Mouse (Mus musculus): ENCODE measurements around the gene Tspan18.
A peak's percentile ranks its signal among the peaks of the same experiment; 100 is the strongest.

The Tspan18 gene

DNA sequence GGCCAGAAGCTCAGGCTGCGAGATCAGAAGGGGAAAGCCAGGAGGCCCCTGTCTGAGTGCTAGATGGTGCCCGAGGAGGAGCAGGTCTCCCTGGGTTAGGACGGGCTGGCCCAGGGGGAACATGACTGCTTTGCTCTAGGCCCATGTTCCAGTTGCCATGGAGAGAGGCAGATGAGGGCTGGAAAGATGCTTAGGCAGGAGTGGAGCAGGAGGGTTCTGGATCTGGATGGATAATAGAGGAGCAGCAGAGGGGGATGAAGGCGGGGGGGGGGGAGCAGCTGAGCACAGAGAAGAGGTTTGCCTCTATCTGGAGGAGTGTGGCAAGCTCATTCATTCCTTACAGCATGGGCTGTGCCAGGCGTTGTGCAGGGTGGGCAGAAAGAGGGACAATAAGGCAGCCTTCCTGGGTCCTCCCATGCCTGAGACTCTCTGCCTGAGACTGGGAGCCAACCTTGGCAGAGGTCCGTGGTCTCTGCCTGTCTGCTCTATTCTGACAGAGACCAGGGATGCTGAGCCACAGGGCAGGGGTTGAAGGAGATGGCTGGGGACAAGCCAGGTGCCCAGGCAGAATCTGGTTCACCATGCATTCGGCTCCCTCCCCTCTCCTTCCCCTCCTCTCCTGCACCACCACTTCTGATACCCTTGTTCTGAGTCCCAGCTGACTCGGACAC, 77.4 kb downstream of the Tspan18 start:
- DNase-seq, result no peak

DNA sequence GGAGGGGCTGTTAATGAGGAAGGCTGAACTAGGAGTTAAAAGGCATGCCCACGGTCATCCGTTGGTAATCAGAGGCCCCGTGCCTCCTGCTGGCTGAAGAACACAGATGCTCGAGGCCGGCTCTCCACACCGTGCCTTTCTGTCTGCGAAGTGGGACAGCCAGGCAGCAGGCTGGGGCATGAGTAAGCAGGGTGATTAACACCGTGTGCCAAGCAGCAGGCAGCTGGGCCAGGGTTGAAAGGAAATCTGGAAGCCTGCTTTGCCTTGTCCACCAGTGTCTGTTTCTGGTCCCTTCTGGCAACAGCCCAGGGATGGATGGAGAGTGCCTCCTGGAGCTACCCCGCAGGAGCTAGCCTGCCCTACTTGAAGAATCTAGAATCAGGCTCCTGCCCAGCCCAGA, 81.9 kb downstream of the Tspan18 start:
- DNase-seq, result no peak

DNA sequence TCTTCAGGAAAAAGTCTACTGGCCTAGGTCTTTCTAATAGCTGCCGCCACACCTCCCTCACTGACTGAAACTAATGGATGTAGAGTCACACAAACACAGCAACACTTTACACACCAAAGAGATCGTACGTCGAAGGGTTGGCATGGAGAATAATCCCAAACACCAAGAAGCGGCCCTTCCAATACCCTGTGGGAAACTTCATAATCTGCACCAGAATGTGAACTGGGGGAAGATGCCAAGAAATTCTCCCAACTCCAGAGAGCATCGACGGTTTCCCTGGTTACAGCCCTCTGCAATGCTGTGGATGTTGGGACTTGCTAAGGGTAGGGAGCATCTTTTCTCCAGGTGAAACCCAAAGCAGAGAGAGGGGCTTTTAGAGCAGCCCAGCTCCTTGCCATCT, 83.7 kb downstream of the Tspan18 start:
- DNase-seq, result no peak

DNA sequence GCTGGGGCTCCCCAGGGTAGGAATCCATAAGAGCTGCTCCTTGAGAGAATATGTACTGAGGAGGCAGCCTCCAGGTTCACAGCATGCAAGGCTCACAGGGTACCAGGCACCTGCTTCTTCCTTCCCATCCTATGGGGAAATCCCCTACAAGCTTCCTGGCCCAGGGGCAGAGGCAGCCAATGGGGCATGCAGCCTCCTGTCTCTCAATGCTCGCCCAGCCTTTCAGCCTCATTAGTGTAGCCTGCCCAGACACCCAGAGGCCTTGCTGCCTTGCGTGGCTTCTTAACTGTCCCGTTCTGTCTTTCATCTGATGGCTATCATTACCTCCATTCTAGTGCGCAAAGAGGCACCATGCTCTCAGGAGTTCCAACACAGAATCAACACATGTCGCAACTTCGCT, 85.2 kb downstream of the Tspan18 start:
- no peak for DNase-seq

DNA sequence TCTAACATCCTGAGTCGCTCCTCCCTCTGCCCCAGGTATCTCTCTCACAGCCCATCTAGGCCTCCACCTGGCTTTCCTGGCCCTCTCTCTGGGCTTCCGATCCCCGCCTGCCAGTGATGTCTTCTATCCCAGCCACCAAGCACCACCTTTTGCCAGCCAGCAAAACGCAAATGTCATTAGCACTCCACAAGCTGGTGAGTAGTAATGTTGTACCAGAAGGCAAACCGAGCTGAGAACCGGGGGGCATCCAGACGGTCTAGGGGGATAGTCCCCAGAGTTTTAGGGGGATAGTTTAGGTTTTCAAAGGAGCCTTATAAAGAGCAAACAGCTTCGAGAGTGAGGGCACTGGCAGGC, 90.2 kb downstream of the Tspan18 start:
- no peak for DNase-seq

DNA sequence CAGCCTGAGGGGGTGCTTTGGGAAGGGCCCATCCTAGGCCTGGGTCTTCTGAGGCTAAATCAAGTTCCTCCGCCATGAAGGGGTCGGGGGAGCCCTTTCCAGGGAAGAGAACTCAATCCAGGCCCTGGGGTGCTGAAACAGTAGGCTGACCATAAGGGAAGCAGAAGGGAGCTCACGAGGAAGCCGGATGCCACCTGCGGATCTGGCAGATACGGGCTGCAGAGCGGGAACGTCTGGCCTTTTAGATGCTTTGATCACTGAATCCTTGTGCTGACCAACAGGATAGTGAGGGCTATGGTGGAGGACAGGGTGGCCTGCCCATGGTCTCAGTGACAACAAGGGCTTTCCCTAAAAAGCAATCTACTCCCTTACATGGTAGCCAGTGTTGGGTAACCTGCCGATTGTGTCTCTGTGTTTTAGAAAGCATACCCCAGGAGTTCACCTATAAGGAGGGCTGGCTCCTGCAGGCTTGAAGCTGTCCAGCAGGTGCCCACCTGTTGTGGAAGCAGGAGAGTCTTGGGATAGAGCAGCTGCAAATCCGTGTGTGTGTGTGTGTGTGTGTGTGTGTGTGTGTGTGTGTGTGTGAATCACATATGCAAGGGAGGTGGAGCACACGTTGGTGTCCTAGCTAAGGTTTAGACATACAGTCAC, 90.7 kb downstream of the Tspan18 start:
- no peak for DNase-seq

DNA sequence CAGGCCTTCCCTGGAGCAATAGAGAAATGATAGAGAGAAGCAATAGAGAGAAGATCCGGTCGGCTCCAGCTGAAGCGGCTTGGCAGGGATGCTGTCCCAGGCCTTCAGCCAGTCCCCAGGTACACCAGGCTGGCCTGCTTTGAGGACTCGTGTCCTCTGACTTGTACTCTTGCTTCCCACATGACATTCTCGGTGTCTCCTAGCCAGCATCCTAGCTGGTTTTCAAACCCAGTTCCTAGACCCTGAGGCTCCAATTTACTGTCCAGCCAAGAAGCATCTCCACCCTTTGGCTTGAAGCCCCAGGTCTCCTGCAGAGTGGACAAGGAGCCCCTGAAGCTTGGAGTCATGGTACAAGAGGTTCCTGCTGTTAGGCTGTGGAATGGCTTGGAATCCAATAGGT, 92.1 kb downstream of the Tspan18 start:
- no peak for DNase-seq

DNA sequence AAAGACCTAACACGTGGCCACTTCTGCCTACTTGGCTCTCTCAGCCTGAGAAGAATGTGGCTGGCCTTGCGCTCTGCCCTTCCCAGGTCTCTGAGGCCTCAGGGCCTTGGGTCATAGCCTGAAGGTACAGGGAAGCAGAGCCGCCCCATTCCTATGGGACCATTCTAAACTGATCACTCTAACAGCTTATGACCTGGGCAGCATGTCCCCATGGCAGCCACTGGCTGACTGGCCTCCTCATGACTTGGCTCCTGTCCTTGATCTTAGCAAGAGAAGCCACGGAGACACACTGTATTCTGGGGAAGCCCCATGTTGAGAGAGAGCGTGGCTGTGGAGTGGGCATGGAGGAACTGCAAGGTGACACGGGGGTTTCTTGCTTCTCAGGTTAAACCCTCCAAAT, 95.4 kb downstream of the Tspan18 start:
- no peak for DNase-seq

DNA sequence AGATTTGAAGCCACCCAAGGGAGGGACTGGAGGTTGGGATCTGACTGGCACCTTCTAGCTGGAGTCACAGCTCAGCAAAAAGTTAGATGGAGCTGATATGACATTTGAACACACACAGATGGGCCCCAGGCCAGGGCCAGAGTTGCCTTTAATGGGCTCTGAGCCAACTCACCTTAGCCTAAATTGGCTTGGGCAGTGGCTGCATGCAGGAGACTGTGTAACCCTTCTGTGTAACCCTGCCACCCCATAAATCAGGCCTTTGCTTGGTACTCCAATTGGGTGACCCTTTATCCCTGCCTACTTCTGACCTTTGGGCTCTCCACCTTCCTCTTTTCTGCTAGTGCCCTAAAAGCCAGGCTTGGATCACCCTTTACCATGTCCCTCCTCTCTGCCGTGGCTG, 97.2 kb downstream of the Tspan18 start:
- no peak for DNase-seq

DNA sequence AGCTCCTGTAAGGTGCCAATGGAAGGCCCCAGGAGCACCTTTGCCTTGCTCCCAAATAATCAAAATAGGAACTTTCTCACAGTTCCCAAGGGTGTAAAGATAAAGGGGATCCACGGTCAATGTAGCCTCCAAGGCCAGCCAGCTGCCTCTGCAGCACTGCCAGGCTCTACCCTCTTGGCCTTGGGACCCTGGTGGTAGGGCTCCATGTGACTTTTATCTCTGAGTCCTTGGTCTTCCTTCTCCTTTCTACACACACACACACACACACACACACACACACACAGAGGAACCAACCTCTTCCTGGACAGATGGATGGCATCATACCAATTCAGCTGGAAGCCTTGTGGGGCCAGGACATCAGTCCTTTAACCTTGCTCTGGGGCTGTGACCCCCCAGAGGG, 102.2 kb downstream of the Tspan18 start:
- no peak for DNase-seq

DNA sequence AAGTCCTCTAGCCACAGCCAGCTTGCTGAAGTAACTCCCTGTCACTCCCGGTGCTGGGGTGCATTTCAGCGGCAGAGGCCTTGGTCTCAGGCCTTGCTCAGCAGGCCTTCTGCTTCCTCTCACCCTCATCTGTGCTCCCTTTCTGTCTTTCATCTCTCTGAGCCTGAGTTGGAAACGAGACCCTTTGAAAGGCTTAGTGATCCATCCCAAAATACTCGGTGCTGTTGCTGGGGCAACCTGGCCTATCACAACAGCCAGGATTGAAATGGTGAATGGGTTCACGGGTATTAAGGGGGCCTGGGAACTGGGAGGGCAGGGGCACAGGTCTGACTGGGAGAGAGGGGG, 105.9 kb downstream of the Tspan18 start:
- no peak for DNase-seq

DNA sequence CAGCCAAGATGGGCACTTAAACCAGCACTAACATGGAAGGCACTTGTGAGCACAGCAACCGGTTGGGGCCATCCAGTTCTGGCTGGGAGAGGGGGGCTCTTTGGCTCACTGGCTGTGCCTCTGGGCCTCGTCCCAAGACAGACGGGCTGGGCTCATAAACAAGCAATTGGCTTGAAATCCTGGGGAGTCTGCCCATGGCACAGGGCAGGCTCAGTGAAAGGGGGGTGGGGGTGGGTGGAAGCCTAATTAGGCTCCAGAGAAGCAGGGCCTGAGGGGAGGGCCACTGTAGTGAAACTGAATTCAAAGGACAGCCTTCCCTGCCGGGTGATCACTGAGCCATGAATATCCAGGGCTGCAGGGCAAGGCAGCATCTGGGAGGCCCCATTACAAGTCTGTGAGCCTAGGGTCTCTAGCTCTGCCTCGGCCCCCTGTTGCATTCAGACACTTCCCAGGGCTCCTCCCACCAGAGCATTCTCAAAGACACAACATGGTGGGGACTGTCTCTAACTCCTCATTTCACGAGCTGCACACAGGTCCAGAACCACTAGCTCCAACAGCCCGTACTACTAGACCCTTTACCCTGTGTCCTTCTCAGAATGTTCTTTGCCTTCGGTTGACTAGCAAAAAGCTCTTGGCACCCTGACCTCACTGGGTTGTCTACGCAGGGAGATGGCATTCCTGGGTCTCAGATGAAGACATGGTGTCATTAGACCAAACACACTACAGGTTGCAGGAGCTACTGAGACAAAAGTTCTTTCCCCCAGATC, 106.4 kb downstream of the Tspan18 start:
- DNase-seq, result no peak

DNA sequence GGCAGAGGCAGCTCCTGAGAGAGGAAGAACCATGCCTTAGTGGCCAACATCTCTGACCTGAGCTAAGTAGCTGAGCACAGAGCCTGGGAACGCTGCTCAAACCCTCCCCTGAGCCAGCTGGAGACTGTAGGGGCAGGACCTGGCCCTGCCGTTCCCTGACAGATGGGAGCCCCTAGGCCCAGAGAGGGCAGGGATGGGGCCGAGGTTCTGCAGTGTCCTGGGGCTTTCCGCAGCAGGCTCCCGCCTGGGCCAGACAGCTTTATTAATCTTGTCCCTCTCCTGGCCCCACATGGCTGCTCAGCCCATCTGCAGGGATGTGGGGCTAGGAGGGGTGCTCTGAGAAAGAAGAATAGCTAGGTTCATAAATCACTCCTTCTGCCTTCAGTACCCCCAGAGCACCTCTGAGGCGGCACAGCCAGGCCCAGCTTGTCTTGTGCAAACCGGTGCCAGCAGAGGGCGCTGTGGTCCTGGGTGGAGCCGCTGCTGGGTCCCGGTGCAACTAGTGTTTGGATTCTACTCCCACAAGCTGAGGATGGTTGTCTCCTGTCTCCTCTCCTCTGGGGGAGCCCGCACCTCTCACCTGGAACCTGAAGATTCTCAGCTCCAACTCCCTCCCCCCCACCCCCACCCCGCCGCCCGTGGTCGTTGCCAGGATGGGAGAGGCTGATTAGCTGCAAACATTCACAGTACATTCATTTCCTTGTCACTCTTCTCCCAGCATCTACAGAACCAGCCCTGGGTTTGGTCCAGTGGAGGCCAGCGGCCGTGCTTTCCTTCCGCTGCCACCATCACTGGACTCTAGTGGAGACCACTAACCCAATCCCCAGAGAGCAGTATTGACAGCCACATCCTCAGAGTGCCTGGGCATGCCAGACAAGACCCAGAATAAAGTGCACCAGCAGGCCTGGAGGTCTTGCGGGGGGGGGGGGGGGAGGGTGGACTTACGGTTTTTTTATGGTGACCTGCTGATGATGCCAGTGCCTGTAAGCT, 107.4 kb downstream of the Tspan18 start:
- DNase-seq, result peak; percentile 69

DNA sequence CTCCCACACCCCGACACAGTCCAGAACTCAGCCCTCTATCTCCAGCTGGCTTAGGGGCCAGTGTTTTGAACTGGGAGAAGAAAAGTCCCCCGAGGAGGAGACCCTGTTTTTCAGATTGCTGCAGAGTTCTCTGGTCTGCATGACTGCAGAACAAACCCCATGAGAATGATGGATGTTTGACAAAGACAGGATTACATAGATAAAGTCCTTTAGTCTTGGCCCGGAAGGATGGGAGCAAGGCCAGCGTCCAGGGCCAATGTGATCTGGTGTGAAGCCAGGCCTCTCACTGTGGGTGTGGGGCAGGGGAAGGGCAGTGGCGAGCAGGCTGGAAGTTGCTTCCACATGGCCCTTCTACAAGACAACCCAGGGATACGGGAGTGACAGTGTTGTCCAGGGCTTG, 110.8 kb downstream of the Tspan18 start:
- DNase-seq, result no peak

DNA sequence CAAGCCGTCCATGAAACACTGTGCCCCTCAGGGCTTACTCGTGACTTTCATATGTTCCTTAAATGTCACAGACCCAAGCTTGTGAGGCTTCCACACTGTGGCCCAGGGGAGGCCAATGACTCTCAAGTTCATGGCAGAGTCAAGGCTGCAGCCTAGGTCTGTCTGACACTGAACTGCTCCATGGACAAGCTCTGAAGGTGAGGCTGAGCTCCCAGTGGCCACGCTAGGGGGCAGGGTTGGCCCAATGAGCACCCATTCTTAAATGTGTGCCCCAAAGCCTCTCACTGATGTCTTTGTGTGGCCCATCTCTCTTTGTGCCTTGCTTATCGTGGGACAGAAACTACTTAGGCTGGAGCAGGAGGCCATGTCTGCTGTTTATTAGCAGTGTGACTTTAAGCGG, 113.9 kb downstream of the Tspan18 start:
- DNase-seq, result no peak

DNA sequence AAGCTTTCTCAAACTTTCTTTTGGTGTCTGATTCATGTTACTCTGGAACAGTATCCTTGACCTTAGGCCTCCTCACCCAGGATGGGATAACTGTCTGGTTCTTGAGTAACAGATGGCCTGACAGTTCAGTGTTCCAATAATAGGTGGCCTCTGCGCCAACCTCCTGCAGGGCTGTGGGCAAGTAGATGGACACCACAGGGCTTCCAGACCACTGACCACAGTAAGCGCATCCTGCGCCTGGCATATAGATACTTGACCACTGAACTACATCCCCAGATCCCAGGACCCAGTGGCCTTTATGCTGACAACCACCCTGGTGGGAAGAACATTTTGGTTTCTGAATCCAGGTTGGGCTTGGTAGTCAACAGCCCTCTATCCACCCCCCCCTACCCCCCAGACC, 114.7 kb downstream of the Tspan18 start:
- DNase-seq, result no peak

DNA sequence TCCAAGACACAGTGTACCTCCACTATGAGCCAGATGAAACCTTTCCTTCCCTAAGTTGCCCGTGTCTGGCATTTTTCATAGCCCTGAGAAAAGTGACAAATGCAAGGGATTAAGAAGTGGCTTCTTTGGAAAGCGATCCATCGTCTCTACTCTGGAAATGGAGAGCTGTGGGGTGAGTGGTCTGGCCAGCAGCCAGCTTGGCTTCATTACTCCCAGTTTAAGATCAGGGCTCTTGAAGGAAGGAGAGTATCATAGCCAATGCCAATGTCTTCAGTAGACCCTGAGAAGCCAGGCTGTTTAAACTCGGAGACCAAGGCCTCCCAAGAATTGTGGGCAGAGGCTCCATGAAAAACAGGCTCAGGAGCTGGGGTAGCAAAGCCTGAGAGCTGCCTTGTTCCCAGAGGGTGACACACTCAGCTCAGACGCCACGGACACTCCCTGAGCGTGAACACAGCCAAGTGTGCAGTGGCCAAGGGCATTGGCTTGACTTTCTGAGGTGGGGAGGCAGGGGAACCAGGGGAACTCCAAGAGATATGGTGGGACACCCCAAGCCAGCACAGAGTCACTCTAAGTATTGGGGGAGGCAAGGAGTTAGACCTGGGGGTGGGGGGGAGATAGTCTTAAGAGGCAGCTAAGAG, 115.8 kb downstream of the Tspan18 start:
- no peak for DNase-seq

DNA sequence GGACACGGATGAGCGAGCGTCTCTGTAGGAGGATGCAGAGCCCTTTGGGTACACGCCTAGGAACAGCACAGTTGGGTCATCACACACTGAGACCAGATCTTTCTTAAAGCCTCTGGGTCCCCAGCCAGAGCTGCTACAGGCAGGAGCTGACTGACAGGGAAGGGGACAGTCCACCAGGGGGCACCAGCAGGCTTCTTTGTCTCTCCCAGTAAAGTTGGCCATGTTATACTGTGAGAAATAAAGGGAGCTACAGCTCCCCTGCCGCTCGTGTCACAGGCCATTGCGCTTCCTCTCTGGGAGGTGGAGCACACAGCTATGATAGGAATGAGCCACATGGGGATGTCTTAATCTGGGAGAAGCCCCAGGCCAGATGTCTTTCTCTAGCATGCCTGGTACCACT, 117.3 kb downstream of the Tspan18 start:
- peak; percentile 86 for DNase-seq

DNA sequence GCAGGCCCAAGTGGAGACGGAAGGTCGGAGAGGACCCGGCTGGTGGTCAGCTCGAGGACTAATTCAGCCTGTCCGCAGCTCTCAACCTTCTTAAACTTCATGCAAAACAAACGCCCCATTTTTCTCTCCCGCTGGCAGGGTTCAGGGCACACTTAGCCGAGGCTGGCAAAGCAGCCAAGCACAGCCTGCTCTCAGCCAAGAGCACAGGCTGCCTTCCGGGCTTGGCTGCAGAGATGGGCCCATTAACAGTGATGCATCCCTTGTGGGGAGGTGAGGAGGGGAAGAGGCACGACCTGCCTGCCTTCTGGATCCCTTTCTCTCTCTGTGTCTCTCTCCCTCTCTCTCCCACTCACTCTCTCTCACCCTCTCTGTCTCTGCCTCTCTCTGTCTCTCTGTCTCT, 118.5 kb downstream of the Tspan18 start:
- no peak for DNase-seq

DNA sequence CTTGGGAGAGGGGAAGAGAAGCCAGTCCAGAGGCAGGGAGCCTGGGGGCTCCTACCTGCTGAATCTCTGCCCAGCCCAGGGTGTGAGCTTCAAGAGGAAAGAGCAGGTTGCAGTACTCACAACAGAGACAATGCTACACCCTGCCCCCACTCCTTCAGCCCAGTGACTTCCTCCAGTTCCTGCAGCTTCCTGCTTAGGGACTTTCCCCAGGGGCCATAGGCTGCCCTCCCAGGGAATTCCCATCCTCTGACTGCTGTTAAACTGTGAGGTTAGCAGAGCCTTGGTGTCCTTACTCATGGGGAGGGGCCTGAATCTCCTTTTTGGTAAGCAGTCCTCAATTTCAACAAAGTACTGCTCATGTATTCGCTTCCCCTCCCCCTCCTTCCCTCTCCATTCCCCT, 120.1 kb downstream of the Tspan18 start:
- DNase-seq, result peak; percentile 33

DNA sequence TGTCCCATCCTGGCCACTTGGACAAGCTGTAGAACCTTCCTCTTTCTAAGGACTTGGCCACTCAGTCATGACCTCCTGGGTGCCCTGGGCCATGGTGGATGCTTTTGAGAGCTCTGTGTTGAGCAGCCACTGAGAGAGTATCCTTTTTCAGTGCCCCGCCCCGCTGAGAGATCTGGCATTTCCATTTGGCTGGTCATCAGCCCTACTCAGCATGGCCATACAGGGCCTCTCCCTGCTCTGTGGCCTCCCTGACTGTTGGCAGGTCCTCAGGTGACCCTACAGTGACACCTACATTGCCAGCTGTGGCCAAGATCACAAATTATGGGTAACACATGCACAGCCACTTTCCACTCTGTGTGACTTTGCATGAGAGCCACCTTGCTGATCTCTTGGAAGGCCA, 121.4 kb downstream of the Tspan18 start:
- DNase-seq, result no peak

DNA sequence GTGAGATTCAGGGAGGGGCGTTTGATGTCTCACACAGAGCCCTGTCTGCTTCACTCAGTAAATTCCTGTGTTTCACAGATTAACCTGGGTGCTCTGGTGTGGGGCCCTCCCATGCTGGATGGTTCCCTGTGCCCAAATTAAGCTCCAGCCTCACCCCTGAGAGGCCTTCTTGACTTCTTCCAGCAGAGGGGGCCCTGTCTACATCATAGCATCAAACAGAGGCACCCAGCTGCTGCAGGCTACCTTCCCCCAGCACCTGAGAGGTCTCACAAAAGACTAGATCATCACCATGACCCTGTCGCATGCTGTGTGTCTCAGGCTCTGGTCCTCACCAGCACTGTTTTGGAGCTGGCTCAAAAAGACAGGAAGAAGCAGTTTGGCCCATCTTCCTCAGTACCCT, 121.9 kb downstream of the Tspan18 start:
- DNase-seq, result no peak

DNA sequence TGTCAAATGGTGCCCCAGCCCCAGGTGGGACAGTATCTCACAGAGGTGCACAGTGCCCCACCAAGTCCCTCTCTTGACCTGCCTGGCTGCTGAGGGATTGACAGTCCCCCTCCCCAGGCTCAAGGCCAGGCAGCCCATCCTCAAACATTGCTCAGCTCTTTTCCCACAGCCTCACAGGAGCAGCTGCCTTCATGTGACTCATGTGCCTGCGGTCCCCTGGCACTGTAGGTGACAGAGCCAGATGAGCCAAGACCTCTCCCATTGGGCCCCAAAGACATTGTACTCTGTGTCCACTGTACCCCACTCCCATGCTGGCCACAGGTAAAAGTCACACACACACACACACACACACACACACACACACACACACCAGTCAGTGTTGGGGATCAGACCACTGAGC, 128.2 kb downstream of the Tspan18 start:
- no peak for DNase-seq

Measured in thymus, postnatal 25 days (tissue).